Mouse (Mus musculus) heart, postnatal 0 days (tissue): ENCODE data around the gene Adi1. TPM values are rescaled to one million over a fixed set of nuclear protein-coding genes. Genes with fewer than 3 reads are reported as not detected.

Experiments used
- ATAC-seq: fragments of 200-750 bp; cut with Nextera tagmentation; 2 replicates; pipeline ENCODE4 v1.8.0; 2017; ENCODE audit warnings: low read depth, moderate number of reproducible peaks, moderate library complexity; ENCODE audit not compliant: insufficient read depth
- DNase-seq: peaks from one replicate; pipeline ENCODE4 v3.0.0-alpha.2; 2016; ENCODE audit warnings: low spot score
- H3K27ac ChIP-seq: fragments of 300-500 bp; sonication (generic); 2 replicates; pipeline ENCODE4 v1.5.1; 2014; ENCODE audit warnings: low read depth, mild to moderate bottlenecking
- H3K27me3 ChIP-seq: fragments of 300-500 bp; sonication (generic); 2 replicates; pipeline ENCODE4 v1.6.1; 2014; ENCODE audit warnings: low read length, mixed read lengths; ENCODE audit not compliant: control insufficient read depth, insufficient read depth
- H3K36me3 ChIP-seq: fragments of 300-500 bp; sonication (generic); replicated peaks from 2 replicates; pipeline ENCODE4 v1.6.1; 2014; ENCODE audit warnings: low read length, mixed read lengths; ENCODE audit not compliant: control insufficient read depth, insufficient read depth
- H3K4me1 ChIP-seq: fragments of 300-500 bp; sonication (generic); 2 replicates; pipeline ENCODE4 v1.6.1; 2014; ENCODE audit warnings: antibody characterized with exemption; ENCODE audit not compliant: control insufficient read depth, insufficient read depth
- H3K4me2 ChIP-seq: fragments of 300-500 bp; sonication (generic); 2 replicates; pipeline ENCODE4 v1.6.1; 2014; ENCODE audit warnings: low read depth, mild to moderate bottlenecking, low read length, moderate library complexity
- H3K4me3 ChIP-seq: fragments of 300-500 bp; sonication (generic); 2 replicates; pipeline ENCODE4 v1.5.1; 2014; ENCODE audit warnings: low read depth, low read length
- H3K9ac ChIP-seq: fragments of 300-500 bp; sonication (generic); replicated peaks from 2 replicates; pipeline ENCODE4 v1.6.1; 2014; ENCODE audit warnings: low read depth, low read length, mixed read lengths
- H3K9me3 ChIP-seq: fragments of 300-500 bp; sonication (generic); replicated peaks from 2 replicates; pipeline ENCODE4 v1.6.1; 2016; ENCODE audit warnings: low read length; ENCODE audit not compliant: control insufficient read depth
- CTCF ChIP-seq: IDR thresholded peaks from 2 replicates; pipeline ENCODE4 v1.5.1; 2016; ENCODE audit warnings: antibody characterized with exemption, control low read depth, low read depth
- EP300 ChIP-seq: IDR thresholded peaks from 2 replicates; pipeline ENCODE4 v1.6.1; 2016; ENCODE audit warnings: antibody characterized with exemption, low read depth
- WGBS: fragments of 180-500 bp; shearing (Covaris S2); extraction: QIAGEN DNeasy Blood & Tissue Kit; methylation state at CpG from one replicate; pipeline ENCODE4 v1.1.7; 2014; 5-methylcytosine and 5-hydroxymethylcytosine counted together
- polyA plus RNA-seq: library from polyadenylated mRNA; unstranded; fragments of >200 nt; fragmentation: Nextera tagmentation; extraction: Ambion mirVana; gene quantifications from 2 replicates; pipeline ENCODE4 v1.2.1, GENCODE M21; 2015
- total RNA-seq: library from RNA; depleted of rRNA; stranded (reverse); fragments of >200 nt; gene quantifications from 2 replicates; pipeline ENCODE4 v1.2.3, GENCODE M21; 2014; ENCODE audit warnings: low replicate concordance

The Adi1 gene
- total and polyA plus RNA-seq, 2 experiments from 2014 or later = 15.8 to 37.0 TPM

GRCm38 (mm10) chr12:28697821-28698595 lies 23.0 kb downstream of the Adi1 start:
- Histone ChIP-seq H3K27ac (no peak overlapping the region), H3K36me3 (peaks cover 26% of the 10 kb centered on the region), H3K4me3 (no peak overlapping the region), H3K4me2 (no peak overlapping the region), H3K27me3 (no peaks in the 10 kb centered on the region), H3K4me1 (no peaks in the 10 kb centered on the region; the same call in 1 of the 2 replicates), H3K9ac (no peak overlapping the region), H3K9me3 (no peaks in the 10 kb centered on the region)
- DNase-seq = no peak
- 83% methylated on average over 14 of the region's 14 CpGs for WGBS
- TF ChIP-seq CTCF (no peak), EP300 (no peak)
- ATAC-seq = no peak

- TF ChIP-seq EP300 (no peak), CTCF (no peak)
- no peak overlapping the region for H3K4me2 ChIP-seq
- no peak overlapping the region for H3K9ac ChIP-seq
- no peak for ATAC-seq
- no peaks in the 10 kb centered on the region for H3K9me3 ChIP-seq
- DNase-seq = no peak
- H3K4me3 ChIP-seq = no peak overlapping the region
- H3K36me3 ChIP-seq = peaks cover 25% of the 10 kb centered on the region
- WGBS = 73% methylated on average over 5 of the region's 5 CpGs
- H3K4me1 ChIP-seq = no peaks in the 10 kb centered on the region; the same call in 1 of the 2 replicates
- H3K27ac ChIP-seq = no peak overlapping the region
- no peaks in the 10 kb centered on the region for H3K27me3 ChIP-seq
Measured at GRCm38 (mm10) chr12:28699086-28699485, 24.1 kb downstream of the Adi1 start.

- DNase-seq (peak; percentile 57), ATAC-seq (no peak)
- no peaks in the 10 kb centered on the region for H3K9me3 ChIP-seq
- TF ChIP-seq EP300 (no peak), CTCF (peak; percentile 93)
- no peaks in the 10 kb centered on the region; the same call in 1 of the 2 replicates for H3K4me1 ChIP-seq
- H3K27ac ChIP-seq = peak overlapping the region; percentile 81
- H3K4me2 ChIP-seq = no peak overlapping the region
- no peak overlapping the region for H3K9ac ChIP-seq
- H3K36me3 ChIP-seq = peaks cover 25% of the 10 kb centered on the region
- H3K27me3 ChIP-seq = no peaks in the 10 kb centered on the region
- no peak overlapping the region for H3K4me3 ChIP-seq
- WGBS = 14% methylated on average over 6 of the region's 6 CpGs
Measured at GRCm38 (mm10) chr12:28699656-28700055, 24.6 kb downstream of the Adi1 start.

- H3K27ac ChIP-seq = peak overlapping the region; percentile 81
- no peaks in the 10 kb centered on the region for H3K9me3 ChIP-seq
- peak; percentile 29 for ATAC-seq
- DNase-seq = no peak
- H3K27me3 ChIP-seq = no peaks in the 10 kb centered on the region
- TF ChIP-seq CTCF = no peak
- no peak for TF ChIP-seq EP300
- H3K9ac ChIP-seq = no peak overlapping the region
- no peak overlapping the region for H3K4me3 ChIP-seq
- H3K4me2 ChIP-seq = no peak overlapping the region
- WGBS = 19% methylated on average over 3 of the region's 3 CpGs
- peaks cover 25% of the 10 kb centered on the region for H3K36me3 ChIP-seq
- H3K4me1 ChIP-seq = no peaks in the 10 kb centered on the region; the same call in 1 of the 2 replicates
Measured at GRCm38 (mm10) chr12:28700101-28700511, 25.1 kb downstream of the Adi1 start.

DNA sequence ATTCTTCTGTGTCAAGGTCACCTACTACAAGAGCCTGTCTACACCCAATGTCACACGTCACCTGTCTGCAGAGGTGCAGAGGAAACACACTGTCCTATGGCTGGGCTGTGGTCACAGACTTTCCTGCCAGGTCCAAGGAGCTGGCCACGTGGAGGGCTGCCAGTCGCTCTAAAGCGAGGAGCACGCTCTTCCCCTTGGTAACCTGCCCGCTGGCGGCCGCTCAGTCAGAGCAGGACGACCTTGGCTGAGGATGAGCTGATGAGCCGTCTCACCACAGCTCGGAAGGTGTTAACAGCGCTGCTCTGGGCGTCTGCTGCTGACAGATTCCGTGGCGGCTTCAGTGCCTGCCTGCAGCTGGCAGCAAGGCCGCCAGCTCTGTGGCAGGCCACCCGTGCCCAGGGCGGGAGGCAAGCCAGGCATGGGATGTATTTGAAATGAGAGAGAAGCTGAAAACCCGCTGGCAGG lies 25.6 kb downstream of the Adi1 start:
- Histone ChIP-seq H3K4me2 (no peak overlapping the region), H3K4me1 (no peaks in the 10 kb centered on the region; the same call in 1 of the 2 replicates), H3K27ac (peak overlapping the region; percentile 81), H3K27me3 (no peaks in the 10 kb centered on the region), H3K4me3 (no peak overlapping the region), H3K9ac (no peak overlapping the region), H3K9me3 (no peaks in the 10 kb centered on the region), H3K36me3 (peaks cover 20% of the 10 kb centered on the region)
- ATAC-seq (peak; percentile 92), DNase-seq (peak; percentile 77)
- WGBS = 34% methylated on average over 19 of the region's 19 CpGs
- no peak for TF ChIP-seq CTCF
- peak; percentile 72 for TF ChIP-seq EP300
